Mouse (Mus musculus) heart, embryonic 11.5 days (tissue): ENCODE measurements around the gene Rps6kl1. TPM values are rescaled to one million over a fixed set of nuclear protein-coding genes. Genes with fewer than 3 reads are reported as not detected.
"Not testable (repeated sequence)": the region's sequence is repeated elsewhere in the genome, so short reads cannot be mapped to it uniquely, and the experiment has no call there.

Source experiments
- ATAC-seq: fragments of 200-750 bp; cut with Nextera tagmentation; replicated peaks from 2 replicates; pipeline ENCODE4 v1.8.0; 2017; ENCODE audit warnings: moderate library complexity; ENCODE audit not compliant: insufficient number of reproducible peaks, low FRiP score, low TSS enrichment
- H3K27ac ChIP-seq: fragments of 300-500 bp; sonication (generic); 2 replicates; pipeline ENCODE4 v1.5.1; 2014; ENCODE audit warnings: mild to moderate bottlenecking, low read depth, low read length
- H3K27me3 ChIP-seq: fragments of 300-500 bp; sonication (generic); 2 replicates; pipeline ENCODE4 v1.6.1; 2014; ENCODE audit warnings: mild to moderate bottlenecking, low read length, mixed read lengths; ENCODE audit not compliant: control insufficient read depth, insufficient read depth
- H3K36me3 ChIP-seq: fragments of 300-500 bp; sonication (generic); 2 replicates; pipeline ENCODE4 v1.6.1; 2014; ENCODE audit warnings: mild to moderate bottlenecking, low read length, moderate library complexity, mixed read lengths; ENCODE audit not compliant: control insufficient read depth, insufficient read depth
- H3K4me1 ChIP-seq: fragments of 300-500 bp; sonication (generic); 2 replicates; pipeline ENCODE4 v1.6.1; 2014; ENCODE audit warnings: low read length; ENCODE audit not compliant: control insufficient read depth, insufficient read depth
- H3K4me2 ChIP-seq: fragments of 300-500 bp; sonication (generic); 2 replicates; pipeline ENCODE4 v1.6.1; 2014; ENCODE audit warnings: mild to moderate bottlenecking, moderate library complexity
- H3K4me3 ChIP-seq: fragments of 300-500 bp; sonication (generic); 2 replicates; pipeline ENCODE4 v1.5.1; 2014; ENCODE audit warnings: low read depth, low read length
- H3K9ac ChIP-seq: fragments of 300-500 bp; sonication (generic); 2 replicates; pipeline ENCODE4 v1.6.1; 2014; ENCODE audit warnings: mild to moderate bottlenecking, low read depth, low read length, moderate library complexity
- H3K9me3 ChIP-seq: fragments of 300-500 bp; sonication (generic); replicated peaks from 2 replicates; pipeline ENCODE4 v1.6.1; 2016; ENCODE audit warnings: low read length; ENCODE audit not compliant: control insufficient read depth
- WGBS: fragments of 180-500 bp; shearing (Covaris S2); extraction: QIAGEN DNeasy Blood & Tissue Kit; methylation state at CpG from one replicate; pipeline ENCODE4 v1.1.7; 2014; ENCODE audit not compliant: insufficient replicate concordance; 5-methylcytosine and 5-hydroxymethylcytosine counted together
- polyA plus RNA-seq: library from polyadenylated mRNA; unstranded; fragments of >200 nt; fragmentation: Nextera tagmentation; extraction: Ambion mirVana; gene quantifications from 2 replicates; pipeline ENCODE4 v1.2.1, GENCODE M21; 2014

Gene Rps6kl1
- polyA plus RNA-seq, 1 experiment from 2014 or later = 0.94 TPM

DNA sequence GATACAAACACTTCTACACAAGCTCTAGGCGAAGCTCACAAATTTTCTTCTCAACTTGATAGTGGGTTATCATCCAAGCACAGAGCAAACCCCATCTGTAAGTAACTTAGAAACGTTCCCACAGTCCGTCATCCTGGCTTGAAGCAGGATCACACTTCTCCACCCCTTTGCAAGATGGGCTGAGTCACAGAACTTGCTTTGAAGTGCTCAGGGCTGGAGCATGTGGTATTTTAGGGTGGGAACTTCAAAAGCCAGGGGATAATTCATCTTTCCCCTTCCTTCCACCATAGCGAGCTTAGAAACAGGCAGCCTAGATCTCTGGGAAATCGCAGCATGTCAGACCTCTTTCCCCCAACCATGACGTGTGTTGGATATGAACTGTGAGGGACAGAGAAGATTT, 5.3 kb upstream of the Rps6kl1 start:
- ATAC-seq = no peak
- H3K4me1 ChIP-seq = no peaks in the 10 kb centered on the region
- H3K9me3 ChIP-seq = no peaks in the 10 kb centered on the region
- H3K27ac ChIP-seq = no peak overlapping the region
- no peak overlapping the region for H3K4me2 ChIP-seq
- 26% methylated on average over 6 of the region's 6 CpGs for WGBS
- H3K27me3 ChIP-seq = 0 out of 2 replicates have a peak, but pooled peaks cover 4% of the 10 kb centered on the region
- no peak overlapping the region for H3K9ac ChIP-seq
- H3K36me3 ChIP-seq = no peaks in the 10 kb centered on the region
- H3K4me3 ChIP-seq = no peak overlapping the region

DNA sequence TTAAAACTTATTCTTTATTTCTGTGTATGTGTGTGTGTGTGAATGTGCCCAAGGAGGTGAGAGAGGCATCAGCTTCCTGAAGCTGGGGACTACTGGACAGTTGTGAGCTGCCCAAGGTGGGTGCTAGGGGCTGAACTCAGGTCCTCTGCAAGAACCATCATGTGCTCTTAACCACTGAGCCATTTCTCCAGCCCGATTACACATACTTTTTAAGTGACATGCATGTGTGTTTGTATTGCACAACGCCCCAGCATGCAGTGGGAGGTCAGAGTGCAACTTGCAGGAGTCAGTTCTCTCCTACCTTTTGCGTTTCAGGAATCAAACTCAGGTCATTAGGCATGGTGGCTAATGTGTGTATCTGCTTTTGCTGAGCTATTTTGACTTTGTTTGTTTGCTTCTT, 1.9 kb upstream of the Rps6kl1 start:
- no peak for ATAC-seq
- WGBS = 73% methylated on average over 3 of the region's 3 CpGs

DNA sequence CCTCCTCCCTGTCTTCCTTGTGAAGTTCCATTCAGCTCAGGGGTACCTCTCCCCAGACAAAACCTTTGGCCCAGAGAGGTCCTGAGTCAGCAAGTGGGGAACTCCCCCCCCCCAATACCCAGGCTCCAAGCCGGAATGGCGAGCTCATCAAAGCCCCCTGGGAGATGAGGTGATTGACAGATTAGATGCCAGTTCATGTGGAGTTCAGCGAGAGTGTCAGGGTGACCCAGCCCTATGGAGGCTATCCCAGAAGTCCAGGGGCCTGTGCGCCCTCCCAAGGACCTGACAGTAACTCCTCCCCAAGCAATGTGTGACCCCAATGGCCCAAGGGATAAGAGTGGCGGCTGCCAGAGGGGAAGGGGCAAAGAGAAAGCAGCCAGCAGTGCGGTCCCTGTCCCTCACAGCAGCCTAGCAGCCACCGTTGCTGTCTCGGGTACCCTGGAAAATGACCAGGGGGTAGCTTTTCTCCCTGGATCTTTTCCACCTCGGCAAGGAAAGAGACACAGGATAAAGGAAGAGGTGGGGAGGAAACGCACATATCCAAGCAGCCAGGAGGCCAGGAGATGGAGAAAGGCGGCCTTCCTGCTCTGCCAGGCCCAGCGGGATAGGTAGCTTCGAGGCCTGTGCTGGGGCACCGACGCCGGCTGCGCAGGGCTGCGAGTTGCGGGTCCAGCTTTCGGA, 603 bp downstream of the Rps6kl1 start:
- Histone ChIP-seq H3K4me2 (peak overlapping the region; percentile 61), H3K4me3 (peak overlapping the region; percentile 21), H3K4me1 (peaks cover 18% of the 10 kb centered on the region), H3K9ac (no peak overlapping the region), H3K9me3 (no peaks in the 10 kb centered on the region), H3K36me3 (no peaks in the 10 kb centered on the region), H3K27me3 (0 out of 2 replicates have a peak, but pooled peaks cover 4% of the 10 kb centered on the region), H3K27ac (no peak overlapping the region)
- 6% methylated on average over 20 of the region's 20 CpGs for WGBS
- ATAC-seq = no peak

More for the DNA sequence above, 1.9 kb upstream of the Rps6kl1 start:
- Histone ChIP-seq H3K4me1 (peaks cover 9% of the 10 kb centered on the region), H3K9me3 (no peaks in the 10 kb centered on the region), H3K4me3 (no peak overlapping the region), H3K4me2 (no peak overlapping the region), H3K27me3 (0 out of 2 replicates have a peak, but pooled peaks cover 4% of the 10 kb centered on the region), H3K27ac (no peak overlapping the region), H3K36me3 (no peaks in the 10 kb centered on the region), H3K9ac (no peak overlapping the region)

DNA sequence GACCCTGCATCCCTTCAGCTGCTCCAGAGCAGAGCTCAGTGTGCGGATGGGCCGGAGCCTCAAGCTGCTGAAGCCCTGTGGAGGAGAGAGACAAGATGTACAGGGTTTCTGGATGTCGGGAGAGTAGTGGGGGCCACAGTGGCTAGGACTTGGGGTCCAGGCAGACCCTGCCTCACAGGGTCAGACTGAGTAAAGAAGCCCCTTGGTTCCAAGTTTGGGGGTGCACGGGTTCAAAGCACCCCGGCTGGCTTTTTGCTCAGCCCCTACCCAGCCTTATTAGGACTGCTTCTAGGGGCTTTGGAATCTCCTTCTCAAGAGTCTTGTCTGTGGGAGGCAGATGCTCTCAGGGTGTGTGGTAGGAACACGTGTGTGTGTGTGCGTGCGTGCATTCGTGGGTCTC, 4.2 kb downstream of the Rps6kl1 start:
- Histone ChIP-seq H3K27me3 (0 out of 2 replicates have a peak, but pooled peaks cover 4% of the 10 kb centered on the region), H3K36me3 (no peaks in the 10 kb centered on the region), H3K4me1 (peaks cover 18% of the 10 kb centered on the region), H3K9ac (no peak overlapping the region), H3K9me3 (no peaks in the 10 kb centered on the region), H3K27ac (no peak overlapping the region), H3K4me2 (no peak overlapping the region), H3K4me3 (no peak overlapping the region)
- ATAC-seq = no peak; the same call in 1 of the 2 replicates
- 69% methylated on average over 9 of the region's 9 CpGs for WGBS

DNA sequence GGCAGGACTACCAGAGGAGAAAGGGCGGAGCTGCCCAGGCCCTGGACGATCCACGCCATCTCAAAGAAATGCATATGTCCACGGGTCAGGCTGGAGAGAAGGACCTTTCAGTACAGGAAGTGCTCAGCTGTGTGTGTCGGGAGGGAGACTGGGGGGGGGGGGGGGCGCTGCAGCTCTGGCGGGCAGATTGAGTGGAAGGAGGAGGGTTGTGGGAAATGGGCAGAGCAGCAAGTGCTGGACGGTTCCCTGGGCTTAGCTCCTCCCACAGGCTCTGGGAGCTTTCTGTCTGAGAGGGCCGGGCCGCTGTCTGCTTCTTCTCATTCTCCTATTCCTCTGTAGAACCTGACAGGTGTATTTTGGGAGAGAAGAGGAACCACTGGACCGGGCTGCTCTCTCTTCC, 4.7 kb downstream of the Rps6kl1 start:
- no peak overlapping the region for H3K9ac ChIP-seq
- WGBS = 23% methylated on average over 9 of the region's 11 CpGs
- 0 out of 2 replicates have a peak overlapping the region, but pooled peaks have one; percentile 1 for H3K4me2 ChIP-seq
- H3K9me3 ChIP-seq = no peaks in the 10 kb centered on the region
- H3K27ac ChIP-seq = no peak overlapping the region
- H3K36me3 ChIP-seq = no peaks in the 10 kb centered on the region
- H3K4me3 ChIP-seq = no peak overlapping the region
- peak; percentile 49 for ATAC-seq
- 0 out of 2 replicates have a peak, but pooled peaks cover under 1% of the 10 kb centered on the region for H3K27me3 ChIP-seq
- peaks cover 18% of the 10 kb centered on the region for H3K4me1 ChIP-seq

DNA sequence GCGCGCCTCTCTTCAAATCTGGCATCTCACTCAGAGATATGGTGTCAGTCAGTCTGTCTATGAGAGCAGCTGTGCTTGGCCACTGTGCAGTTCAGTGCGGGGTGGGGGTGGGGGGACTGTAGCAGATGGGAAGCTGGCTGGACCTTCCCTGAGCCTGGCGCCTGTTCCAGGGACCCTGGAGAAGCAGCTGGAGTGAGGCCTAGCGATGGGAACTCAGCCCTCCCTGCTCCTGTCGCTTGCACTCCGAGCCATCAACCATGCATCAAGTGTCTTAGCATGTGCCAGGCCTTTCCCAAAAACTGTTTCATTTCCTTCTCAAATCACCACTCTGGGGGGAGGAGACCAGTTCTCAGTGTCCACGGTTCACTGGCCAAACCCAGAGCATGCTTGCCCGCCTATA, 5.4 kb downstream of the Rps6kl1 start:
- Histone ChIP-seq H3K4me3 (no peak overlapping the region), H3K4me1 (peaks cover 14% of the 10 kb centered on the region), H3K27ac (no peak overlapping the region), H3K4me2 (no peak overlapping the region), H3K36me3 (no peaks in the 10 kb centered on the region), H3K9ac (no peak overlapping the region), H3K9me3 (no peaks in the 10 kb centered on the region), H3K27me3 (peaks cover 5% of the 10 kb centered on the region; the same call in 1 of the 2 replicates)
- 52% methylated on average over 9 of the region's 9 CpGs for WGBS
- ATAC-seq = no peak

DNA sequence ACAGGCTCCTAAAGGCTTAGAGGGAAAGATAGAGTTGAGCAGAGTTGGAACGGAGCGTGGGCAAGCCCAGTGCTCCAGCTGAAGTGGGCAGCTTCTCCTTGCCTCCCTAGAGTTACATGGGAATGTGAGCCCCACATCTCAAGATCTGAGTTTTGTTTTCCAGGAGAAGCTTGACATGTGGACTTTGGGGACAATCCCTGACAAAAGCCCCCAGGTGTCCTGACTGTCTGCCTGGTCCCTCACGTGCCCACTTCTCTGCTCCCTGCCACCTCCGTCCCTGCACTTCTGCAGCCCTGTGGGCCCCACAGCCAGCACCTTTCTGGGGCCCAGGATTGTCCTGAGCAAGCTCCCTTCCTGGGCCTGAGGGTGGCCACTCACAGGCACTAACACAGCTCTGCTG, 6.2 kb downstream of the Rps6kl1 start:
- 79% methylated on average over 4 of the region's 4 CpGs for WGBS

DNA sequence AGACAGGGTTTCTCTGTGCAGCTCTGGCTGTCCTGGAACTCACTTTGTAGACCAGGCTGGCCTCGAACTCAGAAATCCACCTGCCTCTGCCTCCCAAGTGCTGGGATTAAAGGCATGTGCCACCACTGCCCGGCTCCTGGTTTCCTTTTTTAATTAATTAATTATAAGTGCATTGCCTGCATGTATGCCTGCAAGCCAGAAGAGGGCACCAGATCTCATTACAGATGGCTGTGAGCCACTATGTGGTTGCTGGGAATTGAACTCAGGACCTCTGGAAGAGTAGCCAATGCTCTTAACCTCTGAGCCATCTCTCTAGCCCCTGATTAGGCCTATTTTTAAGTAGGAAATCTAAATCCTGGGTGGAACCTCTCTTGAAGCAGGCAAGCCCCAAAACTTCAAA, 6.8 kb downstream of the Rps6kl1 start:
- WGBS = 61% methylated on average over 2 of the region's 2 CpGs
- not testable (repeated sequence) for H3K4me2 ChIP-seq, H3K4me1 ChIP-seq, H3K9me3 ChIP-seq, H3K4me3 ChIP-seq, H3K9ac ChIP-seq, H3K27me3 ChIP-seq, H3K27ac ChIP-seq, ATAC-seq, H3K36me3 ChIP-seq

More for the DNA sequence above, 6.2 kb downstream of the Rps6kl1 start:
- Histone ChIP-seq H3K27ac (no peak overlapping the region), H3K36me3 (no peaks in the 10 kb centered on the region), H3K4me1 (peaks cover 10% of the 10 kb centered on the region), H3K9ac (no peak overlapping the region), H3K4me2 (no peak overlapping the region), H3K4me3 (no peak overlapping the region), H3K9me3 (no peaks in the 10 kb centered on the region), H3K27me3 (peaks cover 8% of the 10 kb centered on the region; the same call in 1 of the 2 replicates)
- ATAC-seq = no peak

DNA sequence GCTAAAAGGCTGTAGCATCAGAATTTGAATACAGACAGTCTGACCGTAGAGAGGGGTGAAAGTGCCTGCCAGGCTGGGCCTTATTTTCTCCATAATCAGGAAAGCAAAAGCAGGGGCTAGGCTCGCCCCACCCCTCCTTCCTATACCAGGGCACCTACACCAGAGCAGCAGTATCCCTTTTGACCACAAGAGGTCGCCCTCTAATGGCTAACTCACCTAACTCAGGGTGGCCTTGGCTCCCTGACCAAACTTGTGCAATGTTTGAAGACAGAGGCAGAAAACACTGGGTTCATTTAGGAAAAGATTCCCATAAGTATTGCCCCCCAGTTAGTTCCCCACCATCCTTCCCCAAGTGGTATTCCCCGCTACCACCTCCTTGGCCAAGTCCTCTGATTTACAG, 8.3 kb downstream of the Rps6kl1 start:
- H3K9ac ChIP-seq = no peak overlapping the region
- H3K27me3 ChIP-seq = peaks cover 8% of the 10 kb centered on the region; the same call in 1 of the 2 replicates
- H3K4me1 ChIP-seq = peaks cover 10% of the 10 kb centered on the region
- ATAC-seq = no peak
- no peak overlapping the region for H3K4me2 ChIP-seq
- WGBS = 12% methylated on average over 4 of the region's 4 CpGs
- no peak overlapping the region for H3K27ac ChIP-seq
- no peaks in the 10 kb centered on the region for H3K36me3 ChIP-seq
- H3K9me3 ChIP-seq = no peaks in the 10 kb centered on the region
- H3K4me3 ChIP-seq = no peak overlapping the region
